Mouse (Mus musculus): Measurements from ENCODE around the gene Pik3ip1.

- no peak for TF ChIP-seq POLR2A (IDR thresholded peaks at IDR 0.05; ENCODE audit: low read depth, low read length)
- TF ChIP-seq CTCF (IDR thresholded peaks at IDR 0.05; ENCODE audit: extremely low read depth, insufficient read length, insufficient replicate concordance, low read depth, low read length): no peak
These were observed 31.4 kb upstream of the Pik3ip1 start for GRCm38 (mm10) chr11:3298813-3299185.
